Mouse (Mus musculus): ENCODE data around the gene Trim13. TPM values are rescaled to one million over a fixed set of nuclear protein-coding genes. Genes with fewer than 3 reads are reported as not detected.
A peak's percentile ranks its signal among the peaks of the same experiment; 100 is the strongest.

The Trim13 gene
- total RNA-seq, 2 experiments from 2014 or later, result 13.8 to 20.1 TPM

GRCm38 (mm10) chr14:61611766-61612165 is 13.7 kb downstream of the Trim13 start:
- DNase-seq (ENCODE audit: low spot score in 2 of 2), result no peak

GRCm38 (mm10) chr14:61613319-61613718 is 15.3 kb downstream of the Trim13 start:
- DNase-seq (ENCODE audit: low spot score in 2 of 2), result no peak

GRCm38 (mm10) chr14:61620371-61620770 is 22.3 kb downstream of the Trim13 start:
- no peak for DNase-seq (ENCODE audit: low spot score in 2 of 2)

- no peak for DNase-seq (ENCODE audit: low spot score in 2 of 2)
Observed at GRCm38 (mm10) chr14:61635969-61636368, 37.9 kb downstream of the Trim13 start.

GRCm38 (mm10) chr14:61642668-61643067 is 44.6 kb downstream of the Trim13 start:
- no peak for DNase-seq (ENCODE audit: low spot score in 2 of 2)

GRCm38 (mm10) chr14:61645547-61645946 is 47.5 kb downstream of the Trim13 start:
- no peak for DNase-seq (ENCODE audit: low spot score in 2 of 2)

- peak; percentile 17 to 54 for DNase-seq (ENCODE audit: low spot score in 2 of 2)
Observed at GRCm38 (mm10) chr14:61647182-61647880, 49.3 kb downstream of the Trim13 start.

- DNase-seq (ENCODE audit: low spot score in 2 of 2), result peak; percentile 50 to 59
Observed at GRCm38 (mm10) chr14:61647881-61648684, 50.0 kb downstream of the Trim13 start.

GRCm38 (mm10) chr14:61648685-61649504 is 50.8 kb downstream of the Trim13 start:
- peak; percentile 94 to 97 for DNase-seq (ENCODE audit: low spot score in 2 of 2)

GRCm38 (mm10) chr14:61650291-61650960 is 52.4 kb downstream of the Trim13 start:
- peak in 1 of 2 experiments; percentile 31 for DNase-seq (ENCODE audit: low spot score in 2 of 2)

Small RNAs within 50 kb of the gene (microRNA-seq; reads per million reads assigned to microRNA genes)
- gene Mir15a (834 reads per million, percentile 75 among the genes with 10 or more reads in this experiment), gene Mir16-1 (363 reads per million, percentile 62 among the genes with 10 or more reads in this experiment)

Other genes with a start within 250 kb of the Trim13 start
- gene Ebpl, start 237.8 kb upstream of the Trim13 start, total RNA-seq (2021), result 1 to 10 TPM; 4.1 to 4.2 TPM
- 10 to 100 TPM; 73.7 to 78.7 TPM for gene Kpna3, start 158.4 kb upstream of the Trim13 start, total RNA-seq (2021)
- 10 to 100 TPM; 22.3 to 29.5 TPM for gene Spryd7, start 41.4 kb upstream of the Trim13 start, total RNA-seq (2021)
- under 1 TPM; 0.29 to 0.59 TPM for gene Kcnrg, start 9.2 kb downstream of the Trim13 start, total RNA-seq (2021)